In the genomic region with DNA sequence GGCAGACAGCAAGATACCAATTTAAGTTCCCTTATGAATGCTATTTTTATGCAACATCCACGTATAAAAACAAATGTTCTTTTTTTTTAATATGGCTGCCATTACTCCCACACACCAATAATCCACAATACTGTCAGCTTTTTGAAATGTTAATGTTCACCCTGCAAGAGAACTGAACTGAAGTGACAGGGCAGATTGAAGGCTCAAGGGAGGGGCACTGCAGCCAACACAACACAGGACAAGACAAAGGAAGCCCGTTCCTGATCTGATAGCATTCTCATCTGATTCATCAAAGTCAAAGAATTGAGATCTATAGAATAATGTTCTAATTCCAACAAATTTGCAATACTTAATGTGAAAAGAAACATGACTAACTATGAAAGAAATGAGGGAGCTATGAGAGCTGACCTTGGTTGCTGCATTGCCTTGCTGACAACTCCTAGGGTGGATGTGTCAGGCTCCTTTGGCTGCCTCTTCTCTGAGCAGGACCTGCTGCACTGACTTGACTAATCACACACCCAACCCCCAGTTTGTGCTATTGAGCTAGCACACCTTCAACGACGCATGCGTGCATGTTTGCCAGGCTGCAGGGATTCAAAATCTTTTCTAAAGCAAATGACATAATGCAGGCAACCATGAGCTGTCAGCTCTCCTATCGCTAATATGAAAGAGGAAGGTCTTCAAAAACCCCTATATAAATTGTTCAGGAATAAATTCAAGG, we compare ENCODE assay signal across 11 mouse cellular contexts. TPM values are rescaled to one million over a fixed set of nuclear protein-coding genes. Genes with fewer than 3 reads are reported as not detected.
DNase-seq lines count a peak whose midpoint lies in the region; ATAC-seq and TF ChIP-seq lines count a peak whose summit lies in the region.
"Had no signal": no experiment of that assay in that cellular context is flagged by ENCODE, and none has a peak within 500 bp of the region (broad histone marks: within the 10 kb centered on the region; RNA-seq: fewer than 3 reads in every experiment).

No protein-coding gene starts in this region.

- no peaks in the 10 kb centered on the region for H3K4me1 ChIP-seq in hindbrain, postnatal 0 days (ENCODE audit: insufficient read depth, low read length)
- H3K4me1 ChIP-seq in liver, embryonic 12.5 days: no peaks in the 10 kb centered on the region
- H3K4me1 ChIP-seq: lung, embryonic 15.5 days; neural tube, embryonic 13.5 days had no signal

- no peaks in the 10 kb centered on the region for H3K36me3 ChIP-seq in hindbrain, postnatal 0 days (ENCODE audit: insufficient read depth, low read length)
- no peaks in the 10 kb centered on the region for H3K36me3 ChIP-seq in liver, embryonic 12.5 days
- H3K36me3 ChIP-seq: G1E; lung, embryonic 15.5 days; neural tube, embryonic 13.5 days had no signal

- TF ChIP-seq CTCF in brain, embryonic 14.5 days (IDR thresholded peaks at IDR 0.05; ENCODE audit: borderline replicate concordance, extremely low read depth, insufficient read depth, insufficient read length): no peak
- TF ChIP-seq CTCF in hindbrain, postnatal 0 days (IDR thresholded peaks at IDR 0.05; ENCODE audit: low read depth): no peak

- H3K4me3 ChIP-seq in hindbrain, postnatal 0 days (ENCODE audit: low read length): peak overlapping the region; percentile 18
- H3K4me3 ChIP-seq in liver, embryonic 12.5 days: no peak overlapping the region
- H3K4me3 ChIP-seq: lung, embryonic 15.5 days; neural tube, embryonic 13.5 days had no signal

- H3K27me3 ChIP-seq in hindbrain, postnatal 0 days (ENCODE audit: insufficient read depth, low read length): no peaks in the 10 kb centered on the region
- H3K27me3 ChIP-seq in liver, embryonic 12.5 days (replicated peaks): no peaks in the 10 kb centered on the region
- H3K27me3 ChIP-seq: lung, embryonic 15.5 days; neural tube, embryonic 13.5 days had no signal

- no peaks in the 10 kb centered on the region for H3K9me3 ChIP-seq in hindbrain, postnatal 0 days (ENCODE audit: low read length)
- H3K9me3 ChIP-seq in liver, embryonic 12.5 days (replicated peaks): no peaks in the 10 kb centered on the region
- H3K9me3 ChIP-seq: G1E; lung, embryonic 15.5 days; neural tube, embryonic 13.5 days had no signal

- TF ChIP-seq POLR2A in brain, embryonic 14.5 days (IDR thresholded peaks at IDR 0.05; ENCODE audit: borderline replicate concordance, extremely low read depth, insufficient read depth, insufficient read length, poor library complexity, severe bottlenecking): no peak

- 59% methylated on average over 6 of the region's 6 CpGs for WGBS in hindbrain, postnatal 0 days
- 64% methylated on average over 6 of the region's 6 CpGs for WGBS in liver, embryonic 12.5 days (ENCODE audit: insufficient replicate concordance)

- peak overlapping the region; percentile 27 for H3K4me2 ChIP-seq in hindbrain, postnatal 0 days (ENCODE audit: low read depth, low read length)
- H3K4me2 ChIP-seq in liver, embryonic 12.5 days: no peak overlapping the region
- H3K4me2 ChIP-seq: lung, embryonic 15.5 days; neural tube, embryonic 13.5 days had no signal

- peak overlapping the region; percentile 20 for H3K27ac ChIP-seq in hindbrain, postnatal 0 days
- H3K27ac ChIP-seq in liver, embryonic 12.5 days: no peak overlapping the region
- H3K27ac ChIP-seq: lung, embryonic 15.5 days; neural tube, embryonic 13.5 days had no signal

- no peak overlapping the region for H3K9ac ChIP-seq in hindbrain, postnatal 0 days (replicated peaks; ENCODE audit: low read length)
- H3K9ac ChIP-seq in liver, embryonic 12.5 days: no peak overlapping the region
- H3K9ac ChIP-seq: lung, embryonic 15.5 days; neural tube, embryonic 13.5 days had no signal

- ATAC-seq in hindbrain, postnatal 0 days: peak; percentile 82
- no peak for ATAC-seq in granulocyte monocyte progenitor cell, adult 5-6 weeks (replicated peaks; ENCODE audit: poor library complexity, severe bottlenecking)
- ATAC-seq in erythroid progenitor cell, adult 5-6 weeks (replicated peaks; ENCODE audit: low FRiP score, poor library complexity, severe bottlenecking): no peak
- ATAC-seq in liver, embryonic 12.5 days: no peak

- DNase-seq in brain, embryonic 14.5 days (ENCODE audit: low read depth): peak; percentile 89
- DNase-seq in cerebellum, adult 9-11 months: peak; percentile 80
- peak; percentile 75 for DNase-seq in hindbrain, postnatal 0 days (ENCODE audit: low spot score)
- DNase-seq in left cerebral cortex, postnatal 36 days (ENCODE audit: low spot score in 2 of 2): peak; percentile 21 to 31
- DNase-seq: kidney, adult 9 months had no signal

- intact Hi-C loops in left cerebral cortex, postnatal 36 days (cut with DNase I): loop anchor here (5.0 kb wide), 1 partner anchor 40 kb away; a partner anchor contains a TSS

RNA-seq across cellular contexts. Expression of a gene that starts 42.8 kb away (rescaled TPM):
- polyA plus RNA-seq in brain, embryonic 14.5 days (2012; rRNA removed): 12.7 and 16.3 TPM in 2 replicates
- 45.9 and 59.2 TPM in 2 replicates for total RNA-seq in hindbrain, postnatal 0 days (2014; rRNA removed)
- 4.4 and 5.0 TPM in 2 replicates for polyA plus RNA-seq in hindbrain, postnatal 0 days (2015; fragmentation: Nextera tagmentation; extraction: Ambion mirVana)
- total RNA-seq in left cerebral cortex, postnatal 36 days (2021): 10 to 100 TPM; 59.3 to 81.3 TPM
- not detected in 2 replicates for total RNA-seq in granulocyte monocyte progenitor cell, adult 5-6 weeks (2014; fragmentation: Nextera tagmentation)
- total RNA-seq in granulocyte monocyte progenitor cell, adult 5-6 weeks (2017): not detected in 2 replicates
- total RNA-seq in erythroid progenitor cell, adult 5-6 weeks (2015; ENCODE audit: low replicate concordance): not detected in 2 replicates
- total RNA-seq in erythroid progenitor cell, adult 5-6 weeks (2017; ENCODE audit: low replicate concordance): not detected in 2 replicates
- polyA plus RNA-seq in liver, embryonic 12.5 days (2016; fragmentation: Nextera tagmentation; extraction: Ambion mirVana): 0.24 and 0.36 TPM in 2 replicates

RNA-seq across cellular contexts. Expression of a gene that starts 42.8 kb away (rescaled TPM):
- not detected in 2 replicates for polyA plus RNA-seq in brain, embryonic 14.5 days (2012; rRNA removed)
- total RNA-seq in hindbrain, postnatal 0 days (2014; rRNA removed): not detected in 2 replicates
- 730 and 754 TPM in 2 replicates for polyA plus RNA-seq in hindbrain, postnatal 0 days (2015; fragmentation: Nextera tagmentation; extraction: Ambion mirVana)
- total RNA-seq in left cerebral cortex, postnatal 36 days (2021): 1,000 to 10,000 TPM; 2,435 to 2,615 TPM
- not detected in 2 replicates for total RNA-seq in granulocyte monocyte progenitor cell, adult 5-6 weeks (2014; fragmentation: Nextera tagmentation)
- not detected in 2 replicates for total RNA-seq in granulocyte monocyte progenitor cell, adult 5-6 weeks (2017)
- not detected in 2 replicates for total RNA-seq in erythroid progenitor cell, adult 5-6 weeks (2015; ENCODE audit: low replicate concordance)
- not detected in 2 replicates for total RNA-seq in erythroid progenitor cell, adult 5-6 weeks (2017; ENCODE audit: low replicate concordance)
- polyA plus RNA-seq in liver, embryonic 12.5 days (2016; fragmentation: Nextera tagmentation; extraction: Ambion mirVana): 13.5 and 17.3 TPM in 2 replicates
- total RNA-seq: G1E had no signal
- polyA plus RNA-seq: G1E had no signal

Comparison
In these comparisons a context has a peak if more than half of its experiments do, and no peak if none do; other contexts are left out.
1. DNase-seq: peak in every context shown above with its lines; median percentile 89 in brain, embryonic 14.5 days; 80 in cerebellum, adult 9-11 months; 75 in hindbrain, postnatal 0 days; 26 in left cerebral cortex, postnatal 36 days.
2. RNA of a gene that starts 42.8 kb away (total RNA-seq): 59.3 to 81.3 TPM in left cerebral cortex, postnatal 36 days and 45.9 to 59.2 TPM in hindbrain, postnatal 0 days; not detected in granulocyte monocyte progenitor cell, adult 5-6 weeks and not detected in erythroid progenitor cell, adult 5-6 weeks; every median in the first group is over 10 times any median in the second.
3. RNA of a gene that starts 42.8 kb away (total RNA-seq): 2,435 to 2,615 TPM in left cerebral cortex, postnatal 36 days; not detected in hindbrain, postnatal 0 days, not detected in granulocyte monocyte progenitor cell, adult 5-6 weeks and not detected in erythroid progenitor cell, adult 5-6 weeks; every median in the first group is over 1,000 times any median in the second.